8 mouse cellular contexts compared by ENCODE assay signal in the genomic region with DNA sequence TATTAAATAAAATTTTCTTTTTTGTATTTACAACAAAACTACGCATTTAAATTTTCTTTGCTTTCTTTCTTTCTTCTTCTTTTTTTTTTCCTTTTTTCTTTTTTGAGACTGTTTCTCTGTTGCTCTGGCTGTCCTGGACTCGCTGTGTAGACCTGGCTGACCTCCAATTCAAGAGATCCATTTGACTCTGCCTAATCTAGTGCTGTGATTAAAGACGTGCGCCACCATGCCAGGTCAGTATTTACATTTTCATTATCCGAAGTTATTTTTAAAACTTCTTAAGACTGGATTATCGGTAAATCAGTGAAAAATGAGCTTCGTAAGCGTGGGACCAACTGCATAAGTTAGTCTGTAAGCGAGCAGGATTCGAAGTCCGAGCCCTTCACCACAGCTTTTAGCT. TPM values are rescaled to one million over a fixed set of nuclear protein-coding genes. Genes with fewer than 3 reads are reported as not detected.
DNase-seq lines count a peak whose midpoint lies in the region; ATAC-seq and TF ChIP-seq lines count a peak whose summit lies in the region.

No protein-coding gene starts in this region.

- no peaks in the 10 kb centered on the region for H3K36me3 ChIP-seq in heart, embryonic 15.5 days
- no peaks in the 10 kb centered on the region for H3K36me3 ChIP-seq in forebrain, embryonic 15.5 days
- H3K36me3 ChIP-seq in liver, embryonic 14.5 days (replicated peaks; ENCODE audit: control insufficient read depth, insufficient read depth, low read depth) = no peaks in the 10 kb centered on the region

- TF ChIP-seq CTCF in liver, embryonic 14.5 days (IDR thresholded peaks at IDR 0.05; ENCODE audit: low read depth) = no peak

- H3K9ac ChIP-seq in heart, embryonic 15.5 days = peak overlapping the region; percentile 90
- H3K9ac ChIP-seq in forebrain, embryonic 15.5 days (replicated peaks) = peak overlapping the region; percentile 87
- peak overlapping the region; percentile 86 for H3K9ac ChIP-seq in liver, embryonic 14.5 days (replicated peaks)

- peak overlapping the region; percentile 89 for H3K27ac ChIP-seq in heart, embryonic 15.5 days
- peak overlapping the region; percentile 77 for H3K27ac ChIP-seq in forebrain, embryonic 15.5 days (replicated peaks)
- H3K27ac ChIP-seq in liver, embryonic 14.5 days = peak overlapping the region; percentile 79

- no peaks in the 10 kb centered on the region for H3K27me3 ChIP-seq in heart, embryonic 15.5 days
- no peaks in the 10 kb centered on the region for H3K27me3 ChIP-seq in forebrain, embryonic 15.5 days
- H3K27me3 ChIP-seq in liver, embryonic 14.5 days (ENCODE audit: control insufficient read depth, insufficient read depth, low read length) = no peaks in the 10 kb centered on the region

- 1% methylated on average over 11 of the region's 11 CpGs for WGBS in heart, embryonic 15.5 days
- WGBS in forebrain, embryonic 15.5 days = 2% methylated on average over 11 of the region's 11 CpGs
- under 1% methylated on average over 11 of the region's 11 CpGs for WGBS in liver, embryonic 14.5 days (ENCODE audit: insufficient replicate concordance)

- peak overlapping the region; percentile 82 for H3K4me3 ChIP-seq in heart, embryonic 15.5 days
- H3K4me3 ChIP-seq in forebrain, embryonic 15.5 days = peak overlapping the region; percentile 85
- peak overlapping the region; percentile 89 to 96 for H3K4me3 ChIP-seq in liver, embryonic 14.5 days (ENCODE audit: insufficient read depth in 1 of 2, low read depth in 2 of 2, low read length in 2 of 2)

- DNase-seq in heart, postnatal 10 days = no peak
- DNase-seq in Muller cell, postnatal 12 days (ENCODE audit: inconsistent ontology term) = peak; percentile 44
- DNase-seq in liver, embryonic 14.5 days (ENCODE audit: low read depth in 3 of 3, low spot score in 3 of 3) = no peak
- no peak for DNase-seq in layer of hippocampus, adult 9-10 months (ENCODE audit: low spot score)

- H3K4me1 ChIP-seq in heart, embryonic 15.5 days (replicated peaks) = peaks cover 28% of the 10 kb centered on the region
- peaks cover 30% of the 10 kb centered on the region for H3K4me1 ChIP-seq in forebrain, embryonic 15.5 days
- H3K4me1 ChIP-seq in liver, embryonic 14.5 days (replicated peaks; ENCODE audit: control insufficient read depth in 2 of 2, insufficient read depth in 2 of 2, low read length in 1 of 2) = peaks cover 8 to 15% of the 10 kb centered on the region in 2 experiments

- TF ChIP-seq EP300 in liver, embryonic 14.5 days (IDR thresholded peaks at IDR 0.05; ENCODE audit: low read depth) = no peak

- no peaks in the 10 kb centered on the region for H3K9me3 ChIP-seq in heart, embryonic 15.5 days (replicated peaks)
- no peaks in the 10 kb centered on the region for H3K9me3 ChIP-seq in forebrain, embryonic 15.5 days
- H3K9me3 ChIP-seq in liver, embryonic 14.5 days (ENCODE audit: control insufficient read depth, low read length) = no peaks in the 10 kb centered on the region

- intact Hi-C loops in heart, postnatal 10 days (cut with DNase I) = loop anchor here (2.0 to 10.0 kb wide), 2 partner anchors 89 to 501 kb away; a partner anchor contains a TSS

- ATAC-seq in heart, embryonic 15.5 days (replicated peaks; ENCODE audit: insufficient number of reproducible peaks, insufficient read depth, low FRiP score, low read depth) = no peak
- no peak for ATAC-seq in forebrain, embryonic 15.5 days (replicated peaks)
- no peak for ATAC-seq in liver, embryonic 14.5 days (ENCODE audit: insufficient read depth)
- ATAC-seq in frontal cortex, adult (ENCODE audit: low TSS enrichment) = no peak
- no peak for ATAC-seq in monocyte, adult 5-6 weeks (replicated peaks; ENCODE audit: insufficient number of reproducible peaks, low FRiP score, low TSS enrichment, poor library complexity, severe bottlenecking)

- peak overlapping the region; percentile 73 for H3K4me2 ChIP-seq in heart, embryonic 15.5 days
- H3K4me2 ChIP-seq in forebrain, embryonic 15.5 days (replicated peaks) = peak overlapping the region; percentile 71
- H3K4me2 ChIP-seq in liver, embryonic 14.5 days (ENCODE audit: low read depth) = peak overlapping the region; percentile 93

RNA-seq across cellular contexts. Expression of a gene that starts 0.6 kb away (rescaled TPM):
- polyA plus RNA-seq in heart, embryonic 15.5 days (2015; fragmentation: Nextera tagmentation; extraction: Ambion mirVana) = 141 and 153 TPM in 2 replicates
- 10 to 100 TPM; 68.8 to 77.7 TPM for total RNA-seq in heart, postnatal 10 days (2021)
- polyA plus RNA-seq in forebrain, embryonic 15.5 days (2015; fragmentation: Nextera tagmentation; extraction: Ambion mirVana) = 301 and 315 TPM in 2 replicates
- 105 and 116 TPM in 2 replicates for polyA plus RNA-seq in liver, embryonic 14.5 days (2012; rRNA removed)
- 91.0 and 101 TPM in 2 replicates for polyA plus RNA-seq in liver, embryonic 14.5 days (2014; fragmentation: Nextera tagmentation; extraction: Ambion mirVana)
- total RNA-seq in monocyte, adult 5-6 weeks (2017) = 312 to 379 TPM (median 318 TPM) in 3 replicates

RNA-seq across cellular contexts. Expression of a gene that starts 0.6 kb away (rescaled TPM):
- polyA plus RNA-seq in heart, embryonic 15.5 days (2015; fragmentation: Nextera tagmentation; extraction: Ambion mirVana) = 36.0 and 36.1 TPM in 2 replicates
- total RNA-seq in heart, postnatal 10 days (2021) = 10 to 100 TPM; 19.8 to 20.4 TPM
- 59.9 and 65.2 TPM in 2 replicates for polyA plus RNA-seq in forebrain, embryonic 15.5 days (2015; fragmentation: Nextera tagmentation; extraction: Ambion mirVana)
- 7.4 and 10.0 TPM in 2 replicates for polyA plus RNA-seq in liver, embryonic 14.5 days (2012; rRNA removed)
- polyA plus RNA-seq in liver, embryonic 14.5 days (2014; fragmentation: Nextera tagmentation; extraction: Ambion mirVana) = 22.5 and 27.2 TPM in 2 replicates
- total RNA-seq in monocyte, adult 5-6 weeks (2017) = 13.2 to 18.2 TPM (median 17.4 TPM) in 3 replicates
